8 mouse cellular contexts compared by ENCODE assay signal in the genomic region with DNA sequence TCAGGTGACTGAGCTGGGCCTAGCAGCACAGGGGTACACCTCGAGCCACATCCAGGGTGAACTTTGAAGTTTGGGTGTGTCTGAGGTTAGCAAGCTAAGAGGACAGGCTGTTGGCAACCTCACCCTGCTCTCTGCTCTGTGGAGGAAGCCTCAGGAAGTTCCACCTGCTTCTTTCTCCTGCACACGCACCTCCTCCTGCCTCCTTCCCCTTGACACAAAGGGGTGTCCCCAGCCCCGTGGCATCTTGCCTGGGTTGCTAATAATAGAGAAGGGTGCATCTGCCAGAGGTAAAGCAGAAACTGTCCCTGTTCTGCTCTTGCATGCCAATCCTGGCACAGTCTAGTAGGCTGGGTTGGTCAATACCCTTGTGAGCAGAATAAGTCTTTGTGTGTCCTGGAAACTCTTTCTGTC.
DNase-seq lines count a peak whose midpoint lies in the region; ATAC-seq and TF ChIP-seq lines count a peak whose summit lies in the region.

No protein-coding gene starts in this region.

- H3K36me3 ChIP-seq in kidney, adult 2 months (ENCODE audit: control insufficient read depth, insufficient read depth, low read length) = no peaks in the 10 kb centered on the region

- no peak for TF ChIP-seq POLR2A in kidney, adult 2 months (IDR thresholded peaks at IDR 0.05; ENCODE audit: low read depth, low read length)

- 27% methylated on average over 3 of the region's 3 CpGs for WGBS in kidney, adult 2 months

- no peak for TF ChIP-seq CTCF in kidney, adult 2 months (conservative IDR thresholded peaks at IDR 0.05; ENCODE audit: insufficient read depth, insufficient read length, low read depth, low read length)

- H3K4me3 ChIP-seq in kidney, adult 2 months (ENCODE audit: insufficient read depth, low read depth, low read length) = no peak overlapping the region
- no peak overlapping the region for H3K4me3 ChIP-seq in brown adipose tissue, adult 24 weeks (ENCODE audit: insufficient read depth, low read depth, low read length)

- DNase-seq in kidney, adult 2 months = peak; percentile 82
- no peak for DNase-seq in kidney, postnatal 4 days
- peak; percentile 66 to 72 for DNase-seq in heart, postnatal 14 days
- no peak for DNase-seq in embryo, embryonic 9.5 days (ENCODE audit: extremely low spot score)
- DNase-seq in layer of hippocampus, adult 9-11 months = no peak
- DNase-seq in embryo, embryonic 10.5 days (ENCODE audit: low spot score) = no peak

- intact Hi-C loops in heart, postnatal 14 days (cut with DNase I) = loop anchor here (2.0 kb wide), 1 partner anchor 16 kb away; no protein-coding TSS in a partner anchor

- H3K27me3 ChIP-seq in kidney, adult 2 months (replicated peaks; ENCODE audit: control insufficient read depth, insufficient read depth, low read length) = no peaks in the 10 kb centered on the region

- peak overlapping the region; percentile 29 for H3K27ac ChIP-seq in kidney, adult 2 months (ENCODE audit: insufficient read depth, low read depth, low read length)
- peak overlapping the region; percentile 99 for H3K27ac ChIP-seq in brown adipose tissue, adult 24 weeks (replicated peaks; ENCODE audit: low read depth, low read length)

- peaks cover 25% of the 10 kb centered on the region for H3K4me1 ChIP-seq in kidney, adult 2 months (ENCODE audit: control insufficient read depth, insufficient read depth, low read length)
- H3K4me1 ChIP-seq in brown adipose tissue, adult 24 weeks (ENCODE audit: control insufficient read depth, insufficient read depth, insufficient read length, low read length) = peaks cover 55% of the 10 kb centered on the region

- peak; percentile 34; the same call in 1 of the 2 replicates for ATAC-seq in neutrophil, adult 5-6 weeks (ENCODE audit: extremely low read depth, insufficient number of reproducible peaks, low FRiP score, poor library complexity, severe bottlenecking)

Comparison
In these comparisons a context has a peak if more than half of its experiments do, and no peak if none do; other contexts are left out.
1. DNase-seq: peak in kidney, adult 2 months (single experiment) and heart, postnatal 14 days (2 of 2); none in kidney, postnatal 4 days (0 of 2), embryo, embryonic 9.5 days (single experiment), layer of hippocampus, adult 9-11 months (single experiment) and embryo, embryonic 10.5 days (single experiment).